Mouse (Mus musculus) lung, postnatal 36 days (tissue): ENCODE measurements around the gene Dbr1.

Experiments
- DNase-seq: peaks from one replicate; pipeline ENCODE4 v3.0.0; 2022; ENCODE audit warnings: mixed read lengths

Gene Dbr1

GRCm38 (mm10) chr9:99622034-99622433 is 46.4 kb downstream of the Dbr1 start:
- no peak for DNase-seq

GRCm38 (mm10) chr9:99622966-99623365 is 47.4 kb downstream of the Dbr1 start:
- DNase-seq: peak; percentile 7

- DNase-seq: peak; percentile 27
Observed at GRCm38 (mm10) chr9:99624117-99624516, 48.5 kb downstream of the Dbr1 start.

- DNase-seq: no peak
Observed at GRCm38 (mm10) chr9:99628581-99628980, 53.0 kb downstream of the Dbr1 start.

GRCm38 (mm10) chr9:99629281-99630011 is 53.8 kb downstream of the Dbr1 start, which contains the start of gene Dzip1l:
Dzip1l (plus strand) TSS chr9:99629496.
- DNase-seq: peak; percentile 77

GRCm38 (mm10) chr9:99630071-99630470 is 54.5 kb downstream of the Dbr1 start:
- DNase-seq: peak; percentile 3

- DNase-seq: peak; percentile 22
Observed at GRCm38 (mm10) chr9:99630528-99631125, 55.0 kb downstream of the Dbr1 start.

- DNase-seq: no peak
Observed at GRCm38 (mm10) chr9:99631781-99632180, 56.2 kb downstream of the Dbr1 start.

- peak; percentile 21 for DNase-seq
Observed at GRCm38 (mm10) chr9:99632264-99632663, 56.7 kb downstream of the Dbr1 start.
